Comparison of ENCODE assay signal across 17 mouse cellular contexts in genomic region chr10:70436656-70437055, GRCm38 (mm10). TPM values are rescaled to one million over a fixed set of nuclear protein-coding genes. Genes with fewer than 3 reads are reported as not detected.
DNase-seq lines count a peak whose midpoint lies in the region; ATAC-seq and TF ChIP-seq lines count a peak whose summit lies in the region.
"Had no signal": no experiment of that assay in that cellular context is flagged by ENCODE, and none has a peak within 500 bp of the region (broad histone marks: within the 10 kb centered on the region; RNA-seq: fewer than 3 reads in every experiment).

No protein-coding gene starts in this region.

- WGBS in heart, embryonic 15.5 days: 85% methylated on average over 4 of the region's 4 CpGs
- WGBS in forebrain, embryonic 11.5 days: 83% methylated on average over 4 of the region's 4 CpGs

- H3K4me2 ChIP-seq in heart, embryonic 15.5 days: no peak overlapping the region
- H3K4me2 ChIP-seq in forebrain, embryonic 11.5 days (ENCODE audit: low read depth, low read length, severe bottlenecking): no peak overlapping the region
- H3K4me2 ChIP-seq: embryonic facial prominence, embryonic 13.5 days; forebrain, embryonic 13.5 days; hindbrain, embryonic 13.5 days had no signal

- intact Hi-C loops in heart, postnatal 25 days (cut with DNase I): loop anchor here (2.0 kb wide), 1 partner anchor 48 kb away; no protein-coding TSS in a partner anchor
- intact Hi-C loops in heart, postnatal 36 days (cut with DNase I): loop anchor here (1.0 to 2.0 kb wide), 3 partner anchors 49 to 68 kb away; no protein-coding TSS in a partner anchor

- peak; percentile 52 for DNase-seq in heart, adult 11 months
- no peak for DNase-seq in heart, postnatal 25 days (ENCODE audit: low spot score)
- no peak for DNase-seq in heart, postnatal 36 days
- no peak for DNase-seq in layer of hippocampus, adult 2 months (ENCODE audit: low spot score in 2 of 2)
- DNase-seq in layer of hippocampus, adult 11-12 months (ENCODE audit: low spot score): no peak
- DNase-seq in forebrain, embryonic 11.5 days (ENCODE audit: low spot score): no peak
- DNase-seq: cerebellum, adult 18-20 months; cerebellum, adult 9-11 months; cerebellum, postnatal 36 days; forebrain, postnatal 0 days had no signal

- TF ChIP-seq CTCF in layer of hippocampus, adult 2 months (conservative IDR thresholded peaks at IDR 0.05): no peak

- H3K9me3 ChIP-seq in heart, embryonic 15.5 days (replicated peaks): no peaks in the 10 kb centered on the region
- H3K9me3 ChIP-seq in forebrain, embryonic 11.5 days (ENCODE audit: control insufficient read depth, low read length): no peaks in the 10 kb centered on the region
- H3K9me3 ChIP-seq: forebrain, embryonic 13.5 days; hindbrain, embryonic 13.5 days had no signal

- no peak overlapping the region for H3K9ac ChIP-seq in heart, embryonic 15.5 days
- no peak overlapping the region for H3K9ac ChIP-seq in forebrain, embryonic 11.5 days (ENCODE audit: low read length)
- H3K9ac ChIP-seq: embryonic facial prominence, embryonic 13.5 days; forebrain, embryonic 13.5 days; forebrain, postnatal 0 days; hindbrain, embryonic 13.5 days had no signal

- peaks cover 5% of the 10 kb centered on the region for H3K4me1 ChIP-seq in heart, embryonic 15.5 days (replicated peaks)
- H3K4me1 ChIP-seq in forebrain, embryonic 11.5 days (replicated peaks; ENCODE audit: control insufficient read depth, insufficient read depth, low read length): no peaks in the 10 kb centered on the region; the same call in 1 of the 2 replicates

- H3K27ac ChIP-seq in heart, embryonic 15.5 days: peak overlapping the region; percentile 49; the same call in 1 of the 2 replicates
- peak overlapping the region; percentile 48; the same call in 1 of the 2 replicates for H3K27ac ChIP-seq in layer of hippocampus, adult 2 months
- no peak overlapping the region for H3K27ac ChIP-seq in forebrain, embryonic 11.5 days (ENCODE audit: low read depth, low read length)
- H3K27ac ChIP-seq: embryonic facial prominence, embryonic 13.5 days; forebrain, embryonic 13.5 days; hindbrain, embryonic 13.5 days; hindbrain, postnatal 0 days had no signal

- ATAC-seq in heart, embryonic 15.5 days (replicated peaks; ENCODE audit: insufficient number of reproducible peaks, insufficient read depth, low FRiP score, low read depth): no peak
- no peak for ATAC-seq in forebrain, embryonic 11.5 days (replicated peaks; ENCODE audit: low FRiP score)
- ATAC-seq: forebrain, embryonic 13.5 days; forebrain, postnatal 0 days; hindbrain, postnatal 0 days; Patski had no signal

- no peaks in the 10 kb centered on the region for H3K36me3 ChIP-seq in heart, embryonic 15.5 days
- H3K36me3 ChIP-seq in forebrain, embryonic 11.5 days (ENCODE audit: control insufficient read depth, insufficient read depth, low read length): no peaks in the 10 kb centered on the region
- H3K36me3 ChIP-seq: embryonic facial prominence, embryonic 13.5 days; hindbrain, embryonic 13.5 days had no signal

- no peak overlapping the region for H3K4me3 ChIP-seq in heart, embryonic 15.5 days
- no peak overlapping the region for H3K4me3 ChIP-seq in layer of hippocampus, adult 2 months
- H3K4me3 ChIP-seq in forebrain, embryonic 11.5 days (ENCODE audit: low read depth, low read length): no peak overlapping the region
- H3K4me3 ChIP-seq: embryonic facial prominence, embryonic 13.5 days; forebrain, embryonic 13.5 days; hindbrain, embryonic 13.5 days had no signal

- no peaks in the 10 kb centered on the region for H3K27me3 ChIP-seq in heart, embryonic 15.5 days
- H3K27me3 ChIP-seq in forebrain, embryonic 11.5 days (ENCODE audit: control insufficient read depth, insufficient read depth, low read length): no peaks in the 10 kb centered on the region
- H3K27me3 ChIP-seq: embryonic facial prominence, embryonic 13.5 days; forebrain, embryonic 13.5 days; hindbrain, embryonic 13.5 days; Patski had no signal

RNA-seq across cellular contexts. Expression of gene Fam13c, which starts 3.6 kb away (rescaled TPM):
- 1 to 10 TPM; 4.9 to 6.3 TPM for total RNA-seq in heart, postnatal 25 days (2021)
- polyA plus RNA-seq in heart, embryonic 15.5 days (2015; fragmentation: Nextera tagmentation; extraction: Ambion mirVana): 10.1 and 11.5 TPM in 2 replicates
- 1 to 10 TPM; 4.9 to 6.3 TPM for total RNA-seq in heart, postnatal 36 days (2021)
- 10 to 100 TPM; 83.7 to 85.8 TPM for total RNA-seq in layer of hippocampus, adult 2 months (2021)
- 11.7 and 13.6 TPM in 2 replicates for polyA plus RNA-seq in forebrain, embryonic 11.5 days (2014; fragmentation: Nextera tagmentation; extraction: Ambion mirVana)
- total RNA-seq: hematopoietic stem cell, adult 5-6 weeks had no signal

Comparison
In these comparisons a context has a peak if more than half of its experiments do, and no peak if none do; other contexts are left out.
1. RNA of gene Fam13c, which starts 3.6 kb away (total RNA-seq): 83.7 to 85.8 TPM in layer of hippocampus, adult 2 months; 4.9 to 6.3 TPM in heart, postnatal 25 days and 4.9 to 6.3 TPM in heart, postnatal 36 days; every median in the first group is over 10 times any median in the second.